8 mouse cellular contexts compared by ENCODE assay signal in genomic region chr2:76968919-76969318, GRCm38 (mm10). TPM values are rescaled to one million over a fixed set of nuclear protein-coding genes. Genes with fewer than 3 reads are reported as not detected.
A peak's percentile ranks its signal among the peaks of the same experiment; 100 is the strongest.
DNase-seq lines count a peak whose midpoint lies in the region; ATAC-seq and TF ChIP-seq lines count a peak whose summit lies in the region.

No protein-coding gene starts in this region.

- WGBS in hindbrain, embryonic 15.5 days, result 31% methylated on average over 8 of the region's 8 CpGs

- no peak overlapping the region for H3K9ac ChIP-seq in hindbrain, embryonic 15.5 days

- no peaks in the 10 kb centered on the region for H3K9me3 ChIP-seq in hindbrain, embryonic 15.5 days

- peak; percentile 36 for DNase-seq in MN1 (ENCODE audit: low spot score)
- peak; percentile 55 to 58 for DNase-seq in layer of hippocampus, postnatal 36 days
- peak; percentile 74 to 83 for DNase-seq in right cerebral cortex, postnatal 10 days (ENCODE audit: low spot score in 2 of 2)
- no peak for DNase-seq in T-cell, adult 2 months (ENCODE audit: low spot score)

- no peak overlapping the region for H3K4me3 ChIP-seq in bone marrow macrophage, adult 2 months (ENCODE audit: insufficient read depth, low read length)
- no peak overlapping the region for H3K4me3 ChIP-seq in embryonic fibroblast, embryonic 13.5 days (ENCODE audit: insufficient read depth, low read length)
- H3K4me3 ChIP-seq in hindbrain, embryonic 15.5 days, result no peak overlapping the region

- no peak overlapping the region for H3K27ac ChIP-seq in bone marrow macrophage, adult 2 months (ENCODE audit: insufficient read depth, low read depth, low read length)
- H3K27ac ChIP-seq in embryonic fibroblast, embryonic 13.5 days (ENCODE audit: insufficient read depth, low read length), result no peak overlapping the region
- H3K27ac ChIP-seq in hindbrain, embryonic 15.5 days (replicated peaks), result no peak overlapping the region

- H3K36me3 ChIP-seq in hindbrain, embryonic 15.5 days, result no peaks in the 10 kb centered on the region

- H3K4me2 ChIP-seq in hindbrain, embryonic 15.5 days, result no peak overlapping the region

- no peak for TF ChIP-seq POLR2A in bone marrow macrophage, adult 2 months (IDR thresholded peaks at IDR 0.05; ENCODE audit: borderline replicate concordance, low read depth, low read length)
- no peak for TF ChIP-seq POLR2A in embryonic fibroblast, embryonic 13.5 days (IDR thresholded peaks at IDR 0.05; ENCODE audit: low read depth, low read length)

- H3K4me1 ChIP-seq in bone marrow macrophage, adult 2 months (ENCODE audit: control insufficient read depth, insufficient read depth, low read length), result no peaks in the 10 kb centered on the region
- H3K4me1 ChIP-seq in embryonic fibroblast, embryonic 13.5 days (ENCODE audit: control insufficient read depth, insufficient read depth, low read length), result no peaks in the 10 kb centered on the region
- no peaks in the 10 kb centered on the region; the same call in 1 of the 2 replicates for H3K4me1 ChIP-seq in hindbrain, embryonic 15.5 days (replicated peaks)

- peak; percentile 79; the same call in 1 of the 2 replicates for ATAC-seq in hindbrain, embryonic 15.5 days (ENCODE audit: low FRiP score, low read depth)
- ATAC-seq in megakaryocyte, adult 5-6 weeks (ENCODE audit: poor library complexity, severe bottlenecking), result peak; percentile 47

- H3K27me3 ChIP-seq in hindbrain, embryonic 15.5 days, result 0 out of 2 replicates have a peak, but pooled peaks cover 2% of the 10 kb centered on the region

- peak; percentile 23; the same call in 1 of the 2 replicates for TF ChIP-seq CTCF in bone marrow macrophage, adult 2 months (IDR thresholded peaks at IDR 0.05; ENCODE audit: low read depth, low read length)
- TF ChIP-seq CTCF in embryonic fibroblast, embryonic 13.5 days (IDR thresholded peaks at IDR 0.05; ENCODE audit: borderline replicate concordance, insufficient read depth, low read length), result peak; percentile 44; the same call in 1 of the 2 replicates

RNA-seq across cellular contexts. Expression of gene Ttn, which starts 13.4 kb away (rescaled TPM):
- 0.25 and 0.39 TPM in 2 replicates for polyA plus RNA-seq in bone marrow macrophage, adult 2 months (2012; ENCODE audit: insufficient read depth, insufficient read length, missing spikeins)
- 0.04 and 0.05 TPM in 2 replicates for polyA plus RNA-seq in embryonic fibroblast, embryonic 13.5 days (2011; ENCODE audit: insufficient read length, low read depth, missing spikeins)
- 0.30 and 0.77 TPM in 2 replicates for polyA plus RNA-seq in hindbrain, embryonic 15.5 days (2015; fragmentation: Nextera tagmentation; extraction: Ambion mirVana)
- under 1 TPM; 0.61 to 0.85 TPM for total RNA-seq in layer of hippocampus, postnatal 36 days (2021)
- 0.02 TPM in 2 replicates for total RNA-seq in megakaryocyte, adult 5-6 weeks (2015)
- 0.04 and 0.11 TPM in 2 replicates for total RNA-seq in megakaryocyte, adult 5-6 weeks (2017)
